Mouse (Mus musculus) midbrain, embryonic 14.5 days (tissue): ENCODE data around the gene Orm3. TPM values are rescaled to one million over a fixed set of nuclear protein-coding genes. Genes with fewer than 3 reads are reported as not detected.

Source experiments
- ATAC-seq: fragments of 200-750 bp; cut with Nextera tagmentation; 2 replicates; pipeline ENCODE4 v1.8.0; 2017; ENCODE audit warnings: moderate number of reproducible peaks, moderate library complexity; ENCODE audit not compliant: low FRiP score, low TSS enrichment
- DNase-seq: peaks from one replicate; pipeline ENCODE4 v3.0.0-alpha.2; 2015
- H3K27ac ChIP-seq: fragments of 300-500 bp; sonication (generic); replicated peaks from 2 replicates; pipeline ENCODE4 v1.5.1; 2014; ENCODE audit warnings: mild to moderate bottlenecking, low read depth, low read length, moderate library complexity
- H3K27me3 ChIP-seq: fragments of 300-500 bp; sonication (generic); 2 replicates; pipeline ENCODE4 v1.6.1; 2014; ENCODE audit warnings: low read length, control low read depth, mixed read lengths; ENCODE audit not compliant: control insufficient read depth, insufficient read depth
- H3K36me3 ChIP-seq: fragments of 300-500 bp; sonication (generic); 2 replicates; pipeline ENCODE4 v1.6.1; 2014; ENCODE audit warnings: low read length, control low read depth; ENCODE audit not compliant: control insufficient read depth, insufficient read depth
- H3K4me1 ChIP-seq: fragments of 300-500 bp; sonication (generic); 2 replicates; pipeline ENCODE4 v1.6.1; 2014; ENCODE audit warnings: mild to moderate bottlenecking, antibody characterized with exemption, low read length, control low read depth; ENCODE audit not compliant: control insufficient read depth, insufficient read depth
- H3K4me2 ChIP-seq: fragments of 300-500 bp; sonication (generic); 2 replicates; pipeline ENCODE4 v1.6.1; 2014; ENCODE audit warnings: mild to moderate bottlenecking, low read length, moderate library complexity
- H3K4me3 ChIP-seq: fragments of 300-500 bp; sonication (generic); replicated peaks from 2 replicates; pipeline ENCODE4 v1.5.1; 2014; ENCODE audit warnings: low read depth, low read length
- H3K9ac ChIP-seq: fragments of 300-500 bp; sonication (generic); replicated peaks from 2 replicates; pipeline ENCODE4 v1.6.1; 2014; ENCODE audit warnings: mild to moderate bottlenecking, low read length, moderate library complexity
- H3K9me3 ChIP-seq: fragments of 300-500 bp; sonication (generic); 2 replicates; pipeline ENCODE4 v1.6.1; 2016; ENCODE audit warnings: low read length, control low read depth, mixed read lengths; ENCODE audit not compliant: control insufficient read depth
- WGBS: fragments of 180-500 bp; shearing (Covaris S2); extraction: QIAGEN DNeasy Blood & Tissue Kit; methylation state at CpG from one replicate; pipeline ENCODE4 v1.1.7; 2014; 5-methylcytosine and 5-hydroxymethylcytosine counted together
- polyA plus RNA-seq: library from polyadenylated mRNA; unstranded; fragments of >200 nt; fragmentation: Nextera tagmentation; extraction: Ambion mirVana; gene quantifications from 2 replicates; pipeline ENCODE4 v1.2.1, GENCODE M21; 2014

Orm3 gene
- polyA plus RNA-seq, 1 experiment from 2014 or later = not detected

DNA sequence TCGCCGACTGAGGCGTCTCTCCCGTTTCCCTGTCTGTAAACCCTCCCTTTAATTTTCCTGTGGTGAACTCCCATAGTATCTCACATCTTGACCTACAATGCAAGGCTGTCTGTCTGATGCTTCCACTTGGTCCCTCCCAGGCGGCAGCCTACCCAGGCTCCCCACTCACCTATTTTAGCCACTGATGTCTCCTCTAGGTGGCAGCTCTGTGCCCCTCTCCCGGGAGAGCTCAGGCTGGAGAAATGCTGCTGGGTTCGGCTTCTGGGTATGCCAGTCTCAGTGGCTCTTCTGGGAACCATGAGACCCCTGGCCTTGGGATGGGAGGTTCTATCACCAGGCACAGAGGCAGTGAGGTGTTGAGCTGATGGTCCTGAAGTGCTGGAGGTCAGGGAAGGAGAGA is 21.5 kb downstream of the Orm3 start:
- Histone ChIP-seq H3K4me2 (no peak overlapping the region), H3K4me3 (no peak overlapping the region), H3K4me1 (no peaks in the 10 kb centered on the region), H3K9ac (no peak overlapping the region), H3K9me3 (no peaks in the 10 kb centered on the region), H3K27ac (no peak overlapping the region), H3K27me3 (no peaks in the 10 kb centered on the region), H3K36me3 (peaks cover 63% of the 10 kb centered on the region)
- no peak for ATAC-seq
- 62% methylated on average over 7 of the region's 7 CpGs for WGBS
- no peak for DNase-seq

DNA sequence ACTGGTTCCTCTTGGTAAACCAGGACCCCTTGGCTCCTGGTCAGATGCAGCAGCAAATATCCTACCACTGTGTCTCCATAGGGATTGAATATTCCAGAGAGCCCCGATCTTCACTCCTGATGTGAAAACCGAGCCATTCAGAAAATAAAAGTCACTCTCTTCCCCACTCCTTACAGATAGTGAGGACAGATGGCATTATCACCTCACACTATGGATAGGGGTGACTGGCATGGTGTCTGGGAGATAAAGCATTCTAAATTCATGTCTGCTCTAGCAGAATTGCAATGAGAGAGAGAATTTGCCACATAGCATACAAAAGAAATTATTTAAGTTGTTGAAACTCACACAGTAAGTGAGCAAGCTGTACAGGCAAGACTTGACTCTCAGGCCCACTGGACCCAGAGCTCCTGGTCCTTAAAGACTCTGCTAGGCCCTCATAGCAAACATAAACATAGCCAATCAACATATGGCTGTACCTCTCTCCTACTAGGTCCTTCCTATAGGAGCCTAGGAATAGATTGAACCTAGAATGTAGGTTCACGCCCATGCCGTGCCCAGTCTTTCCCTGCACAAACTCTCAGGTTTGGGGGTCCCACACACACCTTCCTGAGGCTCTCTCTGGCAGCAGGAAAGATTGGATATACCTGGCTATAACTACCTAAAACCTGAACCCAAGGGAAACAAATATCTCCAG is 26.9 kb downstream of the Orm3 start:
- DNase-seq = no peak
- Histone ChIP-seq H3K27ac (no peak overlapping the region), H3K27me3 (no peaks in the 10 kb centered on the region), H3K4me2 (no peak overlapping the region), H3K9me3 (no peaks in the 10 kb centered on the region), H3K4me1 (no peaks in the 10 kb centered on the region), H3K9ac (no peak overlapping the region), H3K4me3 (no peak overlapping the region), H3K36me3 (peaks cover 62% of the 10 kb centered on the region)
- ATAC-seq = no peak
- WGBS = 89% methylated on average over 4 of the region's 4 CpGs

DNA sequence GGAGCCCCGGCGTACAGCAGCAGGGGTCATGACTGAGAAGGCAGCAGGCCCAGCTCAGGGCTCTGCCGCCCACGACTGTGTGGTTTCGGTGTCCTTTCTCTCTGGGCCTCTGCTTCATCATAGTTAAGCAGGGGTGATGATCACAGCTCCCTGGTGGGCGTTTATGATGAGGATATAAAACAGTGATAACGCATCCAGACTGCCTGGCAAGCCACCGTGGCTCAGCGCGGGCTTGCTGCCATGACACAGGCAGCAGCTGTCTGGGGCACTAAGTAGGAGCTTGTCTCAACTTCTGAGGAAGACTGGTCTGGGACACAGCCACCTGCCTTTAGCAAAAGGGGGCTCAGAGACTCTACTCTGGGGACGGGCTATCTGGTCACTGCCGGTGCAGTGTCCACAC is 27.5 kb downstream of the Orm3 start:
- DNase-seq (no peak), ATAC-seq (no peak)
- Histone ChIP-seq H3K27ac (no peak overlapping the region), H3K4me2 (no peak overlapping the region), H3K4me3 (no peak overlapping the region), H3K27me3 (no peaks in the 10 kb centered on the region), H3K4me1 (peaks cover 5% of the 10 kb centered on the region), H3K9ac (no peak overlapping the region), H3K9me3 (no peaks in the 10 kb centered on the region), H3K36me3 (peaks cover 60% of the 10 kb centered on the region)
- WGBS = 91% methylated on average over 12 of the region's 12 CpGs

DNA sequence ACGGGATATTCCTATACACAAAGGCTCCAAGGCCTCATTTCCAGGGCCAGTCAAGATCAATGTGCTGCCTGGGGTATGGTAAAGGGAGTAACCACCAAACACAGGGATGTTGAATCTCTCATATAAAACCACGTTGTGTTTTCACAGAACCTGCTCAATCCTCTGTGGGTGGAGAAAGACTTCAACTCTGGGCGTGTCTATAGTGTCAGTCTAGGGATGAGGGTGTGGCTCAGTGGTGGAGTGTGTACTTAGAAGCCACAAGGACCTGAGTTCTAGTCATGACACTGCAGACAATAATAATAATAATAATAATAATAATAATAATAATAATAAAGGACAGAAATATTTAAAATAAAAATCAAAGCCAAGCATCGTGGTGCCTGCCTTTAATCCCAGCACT is 28.3 kb downstream of the Orm3 start:
- H3K9me3 ChIP-seq = no peaks in the 10 kb centered on the region
- no peak overlapping the region for H3K27ac ChIP-seq
- H3K27me3 ChIP-seq = no peaks in the 10 kb centered on the region
- H3K4me1 ChIP-seq = peaks cover 13% of the 10 kb centered on the region
- ATAC-seq (no peak), DNase-seq (no peak)
- H3K4me2 ChIP-seq = no peak overlapping the region
- H3K36me3 ChIP-seq = peaks cover 52% of the 10 kb centered on the region
- H3K9ac ChIP-seq = no peak overlapping the region
- WGBS = 95% methylated on average over 4 of the region's 4 CpGs
- H3K4me3 ChIP-seq = no peak overlapping the region

DNA sequence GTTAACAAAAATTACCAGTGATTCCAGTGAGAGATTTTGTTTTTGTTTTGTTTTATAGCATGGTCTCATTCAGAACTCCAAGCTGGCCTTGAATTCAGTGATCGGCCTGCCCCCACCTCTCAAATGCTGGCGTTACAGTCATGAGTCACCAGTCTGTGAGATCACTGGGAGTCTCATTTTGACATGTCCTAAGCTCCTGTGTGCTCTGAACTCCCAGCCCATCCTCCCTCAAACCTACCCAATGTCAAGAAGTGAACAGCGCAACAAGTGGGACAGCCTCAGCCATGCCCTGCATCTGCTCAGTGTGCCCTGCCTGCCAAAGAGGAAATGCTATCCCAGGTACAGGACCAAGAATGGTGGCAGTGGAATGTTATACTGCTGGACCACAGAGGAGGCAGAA is 29.3 kb downstream of the Orm3 start:
- 93% methylated on average over 3 of the region's 3 CpGs for WGBS
- Histone ChIP-seq H3K4me2 (no peak overlapping the region), H3K9ac (no peak overlapping the region), H3K27ac (no peak overlapping the region), H3K27me3 (no peaks in the 10 kb centered on the region), H3K4me3 (no peak overlapping the region), H3K4me1 (peaks cover 23% of the 10 kb centered on the region), H3K9me3 (no peaks in the 10 kb centered on the region), H3K36me3 (peaks cover 43% of the 10 kb centered on the region)
- DNase-seq = no peak
- no peak for ATAC-seq

DNA sequence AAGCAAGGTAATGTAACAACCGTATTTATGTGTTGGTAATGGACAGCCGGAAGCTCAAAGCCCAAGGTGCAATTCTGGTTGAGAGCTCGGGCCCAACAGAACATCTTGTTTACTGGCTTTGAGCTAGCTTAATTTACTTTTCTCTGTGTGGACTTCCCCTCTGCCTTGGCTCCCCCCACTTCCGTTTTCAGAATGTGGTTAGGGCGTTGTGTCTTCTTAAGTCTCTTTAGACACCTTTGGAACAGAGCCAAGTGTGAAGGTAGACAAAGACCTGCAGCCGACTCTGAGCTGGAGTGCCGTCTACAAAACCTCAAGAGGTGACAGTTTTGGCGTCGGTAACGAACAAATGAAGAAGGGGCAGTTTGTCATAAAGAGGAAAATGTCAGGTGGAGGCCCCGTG is 29.8 kb downstream of the Orm3 start:
- Histone ChIP-seq H3K9me3 (no peaks in the 10 kb centered on the region), H3K27me3 (no peaks in the 10 kb centered on the region), H3K4me1 (peaks cover 27% of the 10 kb centered on the region), H3K36me3 (peaks cover 38% of the 10 kb centered on the region), H3K27ac (no peak overlapping the region), H3K9ac (no peak overlapping the region), H3K4me2 (no peak overlapping the region), H3K4me3 (no peak overlapping the region)
- DNase-seq (no peak), ATAC-seq (no peak)
- 81% methylated on average over 11 of the region's 11 CpGs for WGBS

DNA sequence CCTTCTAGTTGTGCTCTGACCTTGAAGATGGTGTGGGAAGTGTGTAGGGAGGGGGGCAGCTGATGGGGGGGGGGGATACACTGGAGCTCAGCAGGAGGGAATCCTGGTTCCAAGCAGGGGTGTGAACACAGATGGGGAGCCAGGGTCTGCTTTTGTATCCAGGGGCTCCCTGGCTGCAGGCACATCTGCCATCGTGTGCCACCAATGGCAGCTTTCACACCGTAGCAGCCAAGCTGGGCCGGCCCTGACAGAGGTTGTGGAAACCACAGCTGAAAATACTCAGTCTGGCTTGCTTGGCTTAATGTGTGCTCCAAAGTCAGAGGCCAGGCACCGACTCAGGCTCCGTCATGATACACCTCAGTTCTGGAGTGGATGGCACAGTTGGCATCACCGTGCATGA is 32.1 kb downstream of the Orm3 start:
- WGBS = 64% methylated on average over 6 of the region's 6 CpGs
- Histone ChIP-seq H3K9me3 (no peaks in the 10 kb centered on the region), H3K27ac (peak overlapping the region; percentile 75), H3K36me3 (peaks cover 23% of the 10 kb centered on the region; the same call in 1 of the 2 replicates), H3K4me3 (no peak overlapping the region), H3K4me1 (peaks cover 27% of the 10 kb centered on the region), H3K4me2 (no peak overlapping the region), H3K27me3 (no peaks in the 10 kb centered on the region), H3K9ac (no peak overlapping the region)
- ATAC-seq (no peak), DNase-seq (no peak)

DNA sequence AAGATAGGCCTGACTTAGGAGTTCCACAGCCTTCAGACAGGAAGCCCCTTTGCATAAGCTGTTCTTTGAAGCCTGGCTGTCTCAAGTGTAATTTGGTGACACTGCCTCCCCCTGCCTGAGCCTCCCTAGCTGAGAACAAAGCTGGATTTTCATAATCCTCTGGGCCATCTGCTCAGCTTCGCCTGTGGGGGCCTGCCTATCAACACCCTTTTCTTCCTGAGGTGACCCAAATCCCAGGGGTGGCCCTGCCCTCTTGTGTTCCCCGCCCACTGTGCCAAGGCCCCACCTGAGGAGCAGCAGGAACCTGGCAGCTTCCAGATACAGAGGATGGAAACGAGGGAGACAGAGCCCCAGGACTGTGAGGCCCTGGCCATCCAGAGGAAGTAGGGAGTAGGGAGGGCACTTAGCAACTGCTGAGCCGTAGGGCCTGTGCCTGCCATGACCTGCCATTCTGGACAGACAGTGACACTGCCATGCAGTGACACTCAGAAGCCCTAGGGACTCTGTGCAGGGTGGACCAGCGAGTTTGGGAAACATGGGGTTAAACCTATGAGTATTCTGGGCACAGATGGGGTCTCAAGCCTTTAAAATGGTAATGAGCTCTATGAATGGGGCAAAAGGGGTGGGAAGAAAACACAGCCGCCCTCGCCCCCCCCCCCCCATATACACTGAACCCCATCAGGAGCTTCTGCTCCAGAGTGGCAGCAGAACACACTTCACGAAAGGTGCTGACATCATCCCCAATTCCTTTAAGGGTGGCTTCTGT is 33.3 kb downstream of the Orm3 start:
- Histone ChIP-seq H3K36me3 (peaks cover 14% of the 10 kb centered on the region), H3K4me2 (0 out of 2 replicates have a peak overlapping the region, but pooled peaks have one; percentile 11), H3K27ac (peak overlapping the region; percentile 75), H3K4me3 (no peak overlapping the region), H3K9me3 (no peaks in the 10 kb centered on the region), H3K27me3 (no peaks in the 10 kb centered on the region), H3K4me1 (peaks cover 27% of the 10 kb centered on the region), H3K9ac (no peak overlapping the region)
- ATAC-seq (peak; percentile 67), DNase-seq (peak; percentile 79)
- WGBS = 5% methylated on average over 8 of the region's 8 CpGs
